Mouse (Mus musculus) ovary, postnatal 36 days (tissue): ENCODE data around the gene Qtrt1.

Experiments
- DNase-seq: peaks from one replicate; pipeline ENCODE4 v3.0.0; 2022; ENCODE audit warnings: low spot score, mixed read lengths

Qtrt1 gene

DNA sequence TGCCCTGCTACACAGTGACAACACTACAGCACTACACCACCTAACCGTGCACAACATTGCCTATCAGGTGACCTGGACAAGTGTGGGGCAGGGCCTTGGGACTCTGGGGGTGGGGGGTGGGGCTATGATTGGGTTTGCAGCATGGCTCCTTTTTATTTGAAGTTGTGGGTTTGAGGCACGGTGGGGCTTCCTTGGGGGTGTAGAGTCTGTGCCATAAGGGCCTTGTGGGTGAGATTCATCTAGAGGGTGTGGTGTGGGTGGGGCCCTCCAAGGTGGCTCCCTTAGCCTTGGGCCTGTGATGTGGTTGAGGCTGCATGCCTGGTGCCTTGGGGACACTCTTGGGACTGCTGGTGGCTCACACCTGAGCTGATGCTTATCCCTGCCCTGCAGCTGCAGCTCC is 8.0 kb downstream of the Qtrt1 start:
- DNase-seq, result no peak

DNA sequence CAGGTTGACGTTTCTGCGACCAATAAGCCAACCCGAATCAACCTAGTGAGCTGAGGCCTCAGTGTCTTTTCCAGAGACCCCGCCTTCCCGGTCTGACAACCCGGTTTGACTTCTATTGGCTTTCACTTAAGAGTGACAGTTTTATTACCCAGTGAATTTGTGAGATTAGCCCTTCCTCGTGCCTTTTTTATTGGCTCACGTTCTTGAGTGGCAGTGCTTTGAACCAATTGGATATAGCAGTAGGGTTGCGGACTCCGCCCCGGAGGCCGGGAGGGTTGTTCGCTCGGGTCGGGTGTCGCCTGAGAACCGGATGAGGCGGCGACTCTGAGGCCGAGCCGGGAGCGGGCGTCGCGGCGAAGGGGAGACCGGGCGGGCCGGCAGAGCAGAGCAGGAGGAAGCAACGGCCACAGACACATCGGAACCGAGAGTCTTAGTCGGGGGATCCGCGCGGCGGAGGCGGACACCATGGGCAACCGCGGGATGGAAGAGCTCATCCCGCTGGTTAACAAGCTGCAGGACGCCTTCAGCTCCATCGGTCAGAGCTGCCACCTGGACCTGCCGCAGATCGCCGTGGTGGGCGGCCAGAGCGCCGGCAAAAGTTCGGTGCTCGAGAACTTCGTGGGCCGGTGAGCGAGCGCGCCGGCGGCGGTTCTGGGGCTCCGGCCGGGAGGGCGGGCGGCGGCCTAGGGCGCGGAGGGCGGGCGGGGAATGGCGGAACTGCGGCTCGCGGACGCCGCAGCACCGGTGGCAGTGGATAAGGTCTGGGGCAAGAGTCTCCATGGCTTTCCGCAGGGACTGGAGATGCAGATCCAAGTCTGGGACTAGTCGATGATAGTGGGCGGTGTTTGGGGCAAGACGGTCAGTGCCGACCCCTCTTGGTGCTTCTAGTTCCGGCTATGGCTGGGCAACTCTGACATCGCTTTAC is 13.3 kb downstream of the Qtrt1 start, which contains the start of gene Dnm2:
Dnm2 (plus strand) TSS at position 278 of the 925 bp plus-strand sequence.
- peak; percentile 97 for DNase-seq

DNA sequence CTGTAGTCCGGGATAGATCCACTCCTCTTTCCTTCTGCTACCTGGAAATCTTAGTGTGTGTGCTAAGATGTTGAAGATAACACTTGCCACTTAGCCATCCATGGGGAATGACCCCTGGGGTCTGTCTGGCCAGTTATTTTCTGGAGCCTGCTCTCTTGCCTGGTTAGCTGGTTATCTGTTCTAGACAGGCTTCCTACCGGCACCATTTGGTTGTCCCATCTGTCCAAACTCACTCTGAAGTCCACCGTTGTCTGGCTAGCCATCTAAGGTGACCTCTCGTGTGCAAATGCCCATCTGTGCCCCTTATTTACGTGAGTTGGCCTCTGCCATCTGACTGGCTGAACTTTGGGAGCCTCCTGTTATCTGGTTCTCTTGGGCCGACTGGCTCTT is 13.9 kb downstream of the Qtrt1 start:
- no peak for DNase-seq

DNA sequence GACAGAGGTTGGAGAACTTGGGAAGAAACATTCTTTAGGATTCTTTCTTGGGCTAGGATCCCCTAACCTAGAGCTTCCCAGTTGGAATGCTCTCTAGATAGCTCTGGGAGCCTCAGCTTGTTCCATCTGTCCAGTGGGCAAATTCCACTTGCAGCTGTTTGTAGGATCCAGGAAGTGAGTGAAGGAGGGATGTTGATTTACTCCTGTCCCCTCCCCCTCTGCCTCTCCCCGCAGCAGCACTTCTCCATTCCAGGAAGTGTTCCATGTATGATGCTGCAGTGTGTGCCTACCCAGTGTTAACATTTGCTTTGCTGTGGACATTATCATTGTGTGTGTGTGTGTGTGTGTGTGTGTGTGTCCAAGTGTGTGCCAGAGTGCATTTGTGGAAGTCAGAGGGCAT is 14.4 kb downstream of the Qtrt1 start:
- DNase-seq, result no peak

DNA sequence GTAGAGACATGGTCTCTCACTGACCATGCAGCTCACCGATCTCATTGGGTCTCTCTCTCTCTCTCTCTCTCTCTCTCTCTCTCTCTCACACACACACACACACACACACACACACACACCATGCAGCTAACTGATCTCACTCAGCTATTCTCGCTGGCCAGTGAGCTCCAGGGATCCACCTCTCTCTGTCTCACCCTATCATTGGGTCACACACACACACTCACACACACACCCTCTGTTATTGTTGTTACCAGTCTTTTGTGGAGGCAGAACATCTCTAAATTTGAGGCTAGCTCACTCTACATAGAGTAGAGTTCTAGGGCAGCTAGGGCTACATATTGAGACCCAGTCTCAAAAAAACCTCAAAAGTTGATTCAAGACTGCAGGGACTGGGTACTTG is 14.9 kb downstream of the Qtrt1 start:
- no peak for DNase-seq

DNA sequence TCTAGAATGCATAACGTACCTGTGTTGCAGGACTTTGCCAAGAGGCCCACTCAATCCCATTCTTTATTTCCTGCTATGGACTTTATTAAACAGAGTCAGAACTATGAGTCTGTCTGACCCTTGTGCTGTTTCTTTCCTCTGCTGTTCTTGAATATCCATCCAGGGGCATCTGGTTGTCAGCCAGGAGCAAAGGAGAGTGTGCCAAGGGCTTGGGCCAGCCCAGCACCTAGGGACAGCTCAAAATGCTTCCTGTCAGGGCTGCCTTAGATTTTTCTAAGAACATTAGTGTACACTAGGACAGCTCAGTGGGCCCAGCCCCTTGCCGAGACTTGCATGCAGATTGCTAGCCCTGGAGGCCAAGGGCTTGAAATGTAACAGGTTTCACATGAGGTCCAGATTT is 16.1 kb downstream of the Qtrt1 start:
- DNase-seq, result no peak

GRCm38 (mm10) chr9:21428178-21428577 is 16.5 kb downstream of the Qtrt1 start:
- DNase-seq, result no peak

DNA sequence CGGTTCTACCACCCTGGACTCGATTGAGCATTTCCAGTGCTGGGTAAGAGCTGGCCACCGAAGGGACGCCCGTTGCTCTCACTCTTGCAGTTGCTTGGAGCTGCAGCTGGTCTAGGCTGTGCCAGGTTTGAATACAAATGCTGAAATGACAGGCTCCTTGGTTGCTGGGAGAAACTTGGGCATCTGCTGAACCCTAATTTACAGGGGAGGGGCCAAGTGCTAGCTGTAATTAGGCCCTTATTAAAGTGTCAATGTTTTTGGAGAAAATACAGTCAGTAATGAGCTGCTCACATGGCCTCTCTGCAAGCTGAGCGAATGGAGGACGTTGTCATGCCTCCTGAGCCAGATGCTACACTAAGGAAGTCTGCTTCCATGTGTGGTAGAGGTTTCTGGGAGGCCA is 19.1 kb downstream of the Qtrt1 start:
- DNase-seq, result no peak

DNA sequence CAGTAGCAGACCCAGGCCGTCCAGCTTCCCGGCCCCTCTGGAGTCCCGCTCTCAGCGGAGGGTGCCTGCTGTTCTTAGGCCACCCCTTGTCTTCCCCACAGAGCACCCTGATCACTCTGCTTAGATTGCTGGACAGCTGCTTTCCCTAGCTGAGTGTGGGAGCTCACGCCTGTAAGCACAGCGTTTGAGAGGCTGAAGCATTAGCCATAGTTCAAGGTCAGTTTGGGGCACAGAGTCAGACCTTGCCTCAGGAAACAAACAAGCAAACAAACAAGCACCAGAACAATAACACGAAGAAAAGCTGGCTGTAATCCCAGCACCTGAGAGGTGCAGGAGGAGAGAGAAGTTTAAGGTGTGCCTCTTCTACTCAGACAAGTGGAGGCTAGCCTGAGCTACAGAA is 20.4 kb downstream of the Qtrt1 start:
- DNase-seq, result no peak

- DNase-seq, result no peak
Measured at GRCm38 (mm10) chr9:21433766-21434165, 22.1 kb downstream of the Qtrt1 start.

GRCm38 (mm10) chr9:21434410-21434809 is 22.8 kb downstream of the Qtrt1 start:
- no peak for DNase-seq

- DNase-seq, result no peak
Measured at GRCm38 (mm10) chr9:21435777-21436635, 24.4 kb downstream of the Qtrt1 start.

DNA sequence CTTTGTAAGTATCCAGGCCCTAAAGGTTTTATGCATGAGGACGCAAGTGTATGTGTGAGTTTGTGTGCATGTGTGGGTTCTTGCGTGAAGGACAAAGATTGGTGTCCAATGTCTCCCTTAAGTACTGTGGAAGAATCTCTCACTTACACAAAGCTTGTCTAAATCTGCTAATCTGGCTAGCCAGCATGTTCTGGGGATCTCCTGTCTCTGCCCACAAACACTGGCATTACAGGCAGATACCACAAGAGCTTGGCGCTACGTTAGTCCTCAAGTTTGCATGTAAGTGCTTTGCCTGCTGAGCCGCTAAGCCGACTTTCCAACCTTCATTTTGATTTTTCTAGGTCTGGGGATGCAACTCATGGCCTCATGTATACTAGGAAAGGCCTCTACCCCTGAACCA is 25.9 kb downstream of the Qtrt1 start:
- no peak for DNase-seq

DNA sequence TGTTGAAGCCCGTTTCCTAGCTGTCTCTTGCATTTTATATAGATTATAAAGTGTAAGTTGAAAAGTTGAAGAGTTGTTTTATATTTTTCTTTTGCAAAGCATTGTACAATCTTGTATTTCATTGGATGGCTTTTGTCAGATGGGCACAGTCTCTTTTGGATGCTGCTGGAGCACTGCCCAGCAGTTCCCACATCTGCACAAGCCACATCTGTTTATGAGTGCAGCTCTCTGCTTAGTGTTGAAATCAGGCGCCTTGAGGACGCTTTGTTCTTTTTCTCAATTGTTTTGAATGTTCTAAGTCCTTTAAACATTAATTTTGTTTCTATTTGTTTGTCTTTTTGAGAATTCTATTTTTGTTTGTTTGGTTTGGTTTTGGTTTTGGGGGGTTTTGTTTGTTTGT is 26.6 kb downstream of the Qtrt1 start:
- DNase-seq, result peak; percentile 30

DNA sequence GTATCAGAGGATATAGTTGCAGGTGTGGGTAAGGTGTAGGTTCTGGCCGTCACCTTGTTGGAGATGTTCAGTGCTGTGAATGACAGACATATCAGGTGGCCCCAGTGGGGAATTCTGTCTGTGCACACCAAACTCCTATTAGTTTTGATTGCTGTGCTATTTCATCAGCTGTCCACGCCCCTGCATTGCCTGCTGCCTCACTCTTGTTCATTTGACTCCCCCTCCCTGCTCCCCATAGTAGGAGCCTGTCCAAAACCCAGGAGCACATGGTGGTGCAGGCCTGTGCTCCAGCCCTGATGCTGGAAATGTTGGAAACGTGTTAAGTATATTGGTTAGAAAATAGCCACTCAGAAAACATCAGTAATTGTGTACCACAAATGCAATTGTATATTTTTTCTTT is 27.8 kb downstream of the Qtrt1 start:
- no peak for DNase-seq

GRCm38 (mm10) chr9:21439914-21440313 is 28.3 kb downstream of the Qtrt1 start:
- no peak for DNase-seq

DNA sequence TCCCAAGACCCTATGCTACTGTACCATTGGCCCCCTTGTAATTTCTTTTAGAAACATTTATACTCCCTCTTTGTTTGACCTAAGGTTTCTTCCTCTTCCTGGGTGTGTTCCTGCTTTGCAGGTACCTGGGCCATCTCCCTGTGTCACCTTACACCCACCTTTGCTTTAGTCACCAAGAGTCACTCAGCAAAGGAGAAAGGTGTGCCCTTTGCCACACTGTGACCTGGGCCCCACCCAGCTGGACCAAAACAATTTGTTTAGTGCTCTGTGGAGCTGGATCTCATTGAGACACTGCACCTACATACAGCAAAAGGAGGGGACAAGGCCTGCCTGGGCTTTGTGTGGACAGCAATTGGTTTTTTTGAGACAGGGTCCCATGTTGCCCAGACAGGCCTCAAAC is 28.8 kb downstream of the Qtrt1 start:
- no peak for DNase-seq

- DNase-seq, result no peak
Measured at GRCm38 (mm10) chr9:21443853-21444252, 32.2 kb downstream of the Qtrt1 start.

- no peak for DNase-seq
Measured at GRCm38 (mm10) chr9:21444574-21444973, 32.9 kb downstream of the Qtrt1 start.

DNA sequence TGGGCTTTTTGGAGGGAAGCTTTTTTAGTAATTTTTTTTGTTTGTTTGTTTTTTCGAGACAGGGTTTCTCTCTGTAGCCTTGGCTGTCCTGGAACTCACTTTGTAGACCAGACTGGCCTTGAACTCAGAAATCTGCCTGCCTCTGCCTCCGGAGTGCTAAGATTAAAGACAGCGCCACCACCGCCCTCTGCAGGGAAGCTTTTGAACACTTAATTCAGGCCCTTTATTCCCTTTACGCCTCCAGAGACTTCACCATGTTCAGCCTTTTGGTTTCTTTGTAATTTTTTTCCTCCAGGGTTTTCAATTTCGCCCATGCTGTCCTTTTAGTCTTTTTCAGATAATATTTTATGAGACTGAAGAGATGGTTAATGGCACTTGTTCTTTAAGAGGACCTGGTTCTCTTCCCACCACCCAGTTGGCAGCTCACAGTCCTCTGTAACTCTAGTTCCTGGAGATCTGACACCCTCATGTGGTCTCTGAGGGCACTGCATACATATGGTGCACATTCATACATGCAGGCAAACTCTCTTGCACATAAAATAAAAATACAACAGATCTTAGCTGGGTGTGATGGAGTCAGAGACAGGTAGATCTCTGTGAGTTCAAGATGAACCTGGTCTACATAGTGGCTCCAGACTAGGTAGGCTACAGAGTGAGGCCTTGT is 33.6 kb downstream of the Qtrt1 start:
- DNase-seq, result no peak

DNA sequence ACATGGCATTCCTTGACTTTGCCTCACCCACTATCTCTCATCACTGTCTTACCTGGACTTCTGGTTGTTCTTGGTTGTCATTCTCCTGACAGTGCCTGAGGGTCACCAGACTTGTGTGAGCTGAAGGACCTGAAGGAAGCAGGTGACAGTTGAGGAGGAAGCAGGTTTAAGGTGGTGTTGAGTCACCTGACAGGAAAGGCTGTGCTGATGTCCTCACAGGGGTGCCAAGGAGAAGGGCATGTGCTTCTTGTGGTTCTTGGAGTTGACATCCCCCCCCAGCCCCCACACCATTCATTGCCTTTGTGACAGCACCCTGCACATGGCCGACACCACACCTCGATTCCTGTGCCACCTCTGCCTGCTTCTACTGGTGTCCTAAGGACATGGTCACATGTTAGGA is 36.1 kb downstream of the Qtrt1 start:
- no peak for DNase-seq

DNA sequence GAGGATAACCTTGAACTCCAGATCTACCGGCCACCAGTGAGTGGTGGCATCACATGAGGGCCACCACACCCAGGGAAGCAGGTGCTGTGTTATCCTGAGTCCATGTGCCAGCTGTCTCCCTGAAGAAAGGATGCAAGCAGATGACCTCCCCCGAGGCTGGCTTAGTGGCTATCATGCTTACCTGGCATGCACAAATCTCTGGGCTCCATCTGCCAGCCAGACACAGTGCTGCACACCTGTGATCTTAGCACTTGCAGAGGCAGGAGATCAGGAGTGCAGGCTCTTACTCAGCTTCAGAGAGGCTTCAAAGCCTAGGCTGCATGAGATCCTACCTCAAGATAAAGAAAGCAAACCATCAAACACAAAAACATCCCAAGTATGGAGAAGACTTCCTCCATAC is 38.1 kb downstream of the Qtrt1 start:
- DNase-seq, result no peak

GRCm38 (mm10) chr9:21450270-21450669 is 38.6 kb downstream of the Qtrt1 start:
- no peak for DNase-seq
